Mouse (Mus musculus) inflammation-experienced regulatory T-cells, adult 6 months (primary cell): ENCODE measurements around the gene Sspo. TPM values are rescaled to one million over a fixed set of nuclear protein-coding genes. Genes with fewer than 3 reads are reported as not detected.

Source experiments
- ATAC-seq: one replicate; pipeline ENCODE4 v1.8.0; 2017
- polyA plus RNA-seq, 3 experiments: library from polyadenylated mRNA; unstranded; fragments of 100-300 nt; shearing (Covaris generic); gene quantifications; one replicate each; pipeline ENCODE4 v1.2.1; 2017

The Sspo gene
- polyA plus RNA-seq, 3 experiments from 2014 or later: 0.54 to 1.2 (median 0.97) TPM

- no peak for ATAC-seq
These were observed 93.8 kb downstream of the Sspo start for GRCm38 (mm10) chr6:48541560-48542450.

- ATAC-seq: no peak
These were observed 94.6 kb downstream of the Sspo start for GRCm38 (mm10) chr6:48542631-48543030.

- no peak for ATAC-seq
These were observed 97.2 kb downstream of the Sspo start for GRCm38 (mm10) chr6:48545251-48545650.

- no peak for ATAC-seq
These were observed 98.2 kb downstream of the Sspo start for GRCm38 (mm10) chr6:48546271-48546670.

GRCm38 (mm10) chr6:48546858-48547257 lies 98.8 kb downstream of the Sspo start:
- no peak for ATAC-seq

- no peak for ATAC-seq
These were observed 100.3 kb downstream of the Sspo start for GRCm38 (mm10) chr6:48548314-48548713.

Other genes starting within 250 kb of the Sspo start
- gene Krba1, start 52.6 kb upstream of the Sspo start, polyA plus RNA-seq: 10 to 100 TPM in 2 of 3 experiments, 1 to 10 TPM in 1; 9.2 to 19.7 (median 12.2) TPM
- gene Zfp467, start 2.4 kb upstream of the Sspo start, polyA plus RNA-seq: 10 to 100 TPM in 1 of 3 experiments, 1 to 10 TPM in 2; 4.5 to 10.4 (median 8.2) TPM
- under 1 TPM in 1 of 3 experiments, not detected in 2; 0.57 TPM for gene Atp6v0e2, start 89.4 kb downstream of the Sspo start, polyA plus RNA-seq
- 10 to 100 TPM; 27.5 to 40.7 (median 30.3) TPM for gene Lrrc61, start 106.6 kb downstream of the Sspo start, polyA plus RNA-seq
- gene Rarres2, start 124.6 kb downstream of the Sspo start, polyA plus RNA-seq: under 1 TPM in 1 of 3 experiments, not detected in 2; 0.35 TPM
- gene Gm45021, start 141.4 kb downstream of the Sspo start, polyA plus RNA-seq: not detected
- 1 to 10 TPM; 2.7 to 6.3 (median 2.9) TPM for gene Repin1, start 145.7 kb downstream of the Sspo start, polyA plus RNA-seq
- 1 to 10 TPM in 1 of 3 experiments, not detected in 2; 2.7 TPM for gene Gm44965, start 145.7 kb downstream of the Sspo start, polyA plus RNA-seq
- gene Zfp775, start 153.8 kb downstream of the Sspo start, polyA plus RNA-seq: 1 to 10 TPM; 4.5 to 7.7 (median 7.3) TPM
- gene AI854703, start 178.5 kb downstream of the Sspo start, polyA plus RNA-seq: 1 to 10 TPM in 2 of 3 experiments, under 1 TPM in 1; 0.40 to 2.2 (median 2.1) TPM
- 100 to 1,000 TPM; 134 to 165 (median 146) TPM for gene Gimap8, start 199.0 kb downstream of the Sspo start, polyA plus RNA-seq
- 100 to 1,000 TPM; 236 to 293 (median 290) TPM for gene Gimap9, start 227.9 kb downstream of the Sspo start, polyA plus RNA-seq
- 1,000 to 10,000 TPM; 1,788 to 2,089 (median 1,869) TPM for gene Gimap4, start 236.3 kb downstream of the Sspo start, polyA plus RNA-seq